Mouse (Mus musculus): ENCODE measurements around the gene Adap1. TPM values are rescaled to one million over a fixed set of nuclear protein-coding genes. Genes with fewer than 3 reads are reported as not detected.

The Adap1 gene
- polyA plus RNA-seq (2014; fragmentation: Nextera tagmentation; extraction: Ambion mirVana) = 1.9 and 2.0 TPM in 2 replicates

DNA sequence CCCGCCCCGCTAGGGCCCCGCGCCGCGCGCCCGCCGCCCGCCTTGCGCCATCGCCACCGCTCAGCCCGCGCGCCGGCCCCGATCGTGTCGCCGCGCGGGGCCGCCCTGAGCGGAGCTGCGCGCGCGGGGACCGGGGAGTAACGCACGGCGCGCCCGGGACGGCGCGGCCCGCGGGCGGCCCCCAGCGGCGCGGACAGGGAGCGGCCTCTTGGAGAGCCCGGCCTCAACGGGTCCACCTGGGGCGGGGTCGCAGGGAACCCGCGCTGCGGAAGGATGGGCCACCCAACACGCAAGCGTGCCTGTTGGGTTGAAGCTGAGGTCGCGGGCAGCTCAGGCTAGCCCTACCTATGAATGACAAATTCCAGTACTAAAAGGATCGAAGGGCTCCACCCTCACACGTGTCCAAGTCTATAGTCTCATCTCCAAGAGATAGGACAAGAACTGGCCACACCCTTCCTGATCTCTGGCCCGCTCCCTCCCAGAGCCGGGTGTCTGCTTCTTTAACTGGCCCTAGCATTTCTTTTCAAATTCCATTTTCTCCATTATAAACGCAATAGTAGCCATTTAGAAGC, at the start of gene Adap1:
Gene Adap1 (minus strand): TSS at position 228 of the 572 bp plus-strand sequence.
- peak within 1 kb of the TSS; percentile 63 for H3K9ac ChIP-seq (ENCODE audit: low read length)
- H3K27me3 ChIP-seq (ENCODE audit: control insufficient read depth, insufficient read depth, low read length) = peaks cover 31% of the 10 kb centered on the region
- 0 out of 2 replicates have a peak, but pooled peaks cover 3% of the 10 kb centered on the region for H3K4me1 ChIP-seq (replicated peaks; ENCODE audit: control insufficient read depth, insufficient read depth, low read length)
- ATAC-seq (replicated peaks; ENCODE audit: low FRiP score) (peak; percentile 85), DNase-seq (ENCODE audit: low spot score) (peak; percentile 77)
- WGBS = 2% methylated on average over 58 of the region's 61 CpGs
- H3K4me2 ChIP-seq (ENCODE audit: low read depth, low read length, severe bottlenecking) = peak within 1 kb of the TSS; percentile 93
- H3K27ac ChIP-seq (ENCODE audit: low read depth, low read length) = no peak within 1 kb of the TSS
- peak within 1 kb of the TSS; percentile 67 for H3K4me3 ChIP-seq (ENCODE audit: low read depth, low read length)
- H3K9me3 ChIP-seq (ENCODE audit: control insufficient read depth, low read length) = no peaks in the 10 kb centered on the region
- no peaks in the 10 kb centered on the region for H3K36me3 ChIP-seq (ENCODE audit: control insufficient read depth, insufficient read depth, low read length)

DNA sequence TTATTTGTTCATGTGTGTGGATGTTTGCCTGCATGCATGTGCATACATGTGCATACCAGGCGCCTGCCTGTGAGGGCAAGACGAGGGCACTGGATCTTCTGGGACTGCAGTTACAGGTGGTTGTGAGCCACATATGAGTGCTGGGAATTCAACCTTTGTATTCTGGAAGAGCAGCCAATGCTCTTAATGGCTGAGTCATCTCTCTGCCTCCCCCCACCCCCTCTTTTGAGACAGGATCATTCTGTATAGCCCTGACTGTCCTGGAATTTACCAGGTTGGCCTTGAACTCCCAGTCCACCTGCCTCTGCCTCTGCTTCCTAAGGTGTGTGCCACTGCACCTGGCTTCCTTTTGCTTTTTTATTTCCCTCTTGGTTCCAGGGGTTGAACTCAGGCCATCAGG, 49.4 kb upstream of the Adap1 start:
- ATAC-seq (replicated peaks; ENCODE audit: low FRiP score) (no peak), DNase-seq (ENCODE audit: low spot score) (no peak)
- H3K36me3 ChIP-seq (ENCODE audit: control insufficient read depth, insufficient read depth, low read length) = no peaks in the 10 kb centered on the region
- no peak overlapping the region for H3K9ac ChIP-seq (ENCODE audit: low read length)
- H3K4me2 ChIP-seq (ENCODE audit: low read depth, low read length, severe bottlenecking) = no peak overlapping the region
- no peaks in the 10 kb centered on the region for H3K9me3 ChIP-seq (ENCODE audit: control insufficient read depth, low read length)
- H3K27me3 ChIP-seq (ENCODE audit: control insufficient read depth, insufficient read depth, low read length) = no peaks in the 10 kb centered on the region
- H3K27ac ChIP-seq (ENCODE audit: low read depth, low read length) = no peak overlapping the region
- no peak overlapping the region for H3K4me3 ChIP-seq (ENCODE audit: low read depth, low read length)
- 94% methylated on average over 2 of the region's 2 CpGs for WGBS
- no peaks in the 10 kb centered on the region; the same call in 1 of the 2 replicates for H3K4me1 ChIP-seq (replicated peaks; ENCODE audit: control insufficient read depth, insufficient read depth, low read length)

- Histone ChIP-seq H3K27ac (ENCODE audit: low read depth, low read length) (no peak overlapping the region), H3K27me3 (ENCODE audit: control insufficient read depth, insufficient read depth, low read length) (no peaks in the 10 kb centered on the region), H3K9me3 (ENCODE audit: control insufficient read depth, low read length) (no peaks in the 10 kb centered on the region), H3K36me3 (ENCODE audit: control insufficient read depth, insufficient read depth, low read length) (no peaks in the 10 kb centered on the region), H3K4me2 (ENCODE audit: low read depth, low read length, severe bottlenecking) (no peak overlapping the region), H3K4me3 (ENCODE audit: low read depth, low read length) (no peak overlapping the region), H3K4me1 (replicated peaks; ENCODE audit: control insufficient read depth, insufficient read depth, low read length) (no peaks in the 10 kb centered on the region; the same call in 1 of the 2 replicates), H3K9ac (ENCODE audit: low read length) (no peak overlapping the region)
- WGBS = 80% methylated on average over 6 of the region's 6 CpGs
- ATAC-seq (replicated peaks; ENCODE audit: low FRiP score) (no peak), DNase-seq (ENCODE audit: low spot score) (no peak)
Observed at GRCm38 (mm10) chr5:139373889-139374444, 48.5 kb upstream of the Adap1 start.

- Histone ChIP-seq H3K4me2 (ENCODE audit: low read depth, low read length, severe bottlenecking) (no peak overlapping the region), H3K4me3 (ENCODE audit: low read depth, low read length) (no peak overlapping the region)
Observed at GRCm38 (mm10) chr5:139373126-139373525, 47.7 kb upstream of the Adap1 start.

GRCm38 (mm10) chr5:139371631-139372401, 46.4 kb upstream of the Adap1 start:
- Histone ChIP-seq H3K9me3 (ENCODE audit: control insufficient read depth, low read length) (no peaks in the 10 kb centered on the region), H3K4me1 (replicated peaks; ENCODE audit: control insufficient read depth, insufficient read depth, low read length) (no peaks in the 10 kb centered on the region; the same call in 1 of the 2 replicates), H3K27ac (ENCODE audit: low read depth, low read length) (peak overlapping the region; percentile 5; the same call in 1 of the 2 replicates), H3K4me2 (ENCODE audit: low read depth, low read length, severe bottlenecking) (peak overlapping the region; percentile 72), H3K4me3 (ENCODE audit: low read depth, low read length) (peak overlapping the region; percentile 45), H3K27me3 (ENCODE audit: control insufficient read depth, insufficient read depth, low read length) (no peaks in the 10 kb centered on the region), H3K9ac (ENCODE audit: low read length) (peak overlapping the region; percentile 76), H3K36me3 (ENCODE audit: control insufficient read depth, insufficient read depth, low read length) (no peaks in the 10 kb centered on the region)
- DNase-seq (ENCODE audit: low spot score) (peak; percentile 95), ATAC-seq (replicated peaks; ENCODE audit: low FRiP score) (peak; percentile 91)
- 1% methylated on average over 39 of the region's 39 CpGs for WGBS

More at GRCm38 (mm10) chr5:139373126-139373525, 47.7 kb upstream of the Adap1 start:
- H3K36me3 ChIP-seq (ENCODE audit: control insufficient read depth, insufficient read depth, low read length) = no peaks in the 10 kb centered on the region
- no peak for ATAC-seq (replicated peaks; ENCODE audit: low FRiP score)
- no peak overlapping the region for H3K27ac ChIP-seq (ENCODE audit: low read depth, low read length)
- 85% methylated on average over 3 of the region's 3 CpGs for WGBS
- no peak for DNase-seq (ENCODE audit: low spot score)
- H3K27me3 ChIP-seq (ENCODE audit: control insufficient read depth, insufficient read depth, low read length) = no peaks in the 10 kb centered on the region
- H3K4me1 ChIP-seq (replicated peaks; ENCODE audit: control insufficient read depth, insufficient read depth, low read length) = no peaks in the 10 kb centered on the region; the same call in 1 of the 2 replicates
- H3K9me3 ChIP-seq (ENCODE audit: control insufficient read depth, low read length) = no peaks in the 10 kb centered on the region
- H3K9ac ChIP-seq (ENCODE audit: low read length) = no peak overlapping the region

DNA sequence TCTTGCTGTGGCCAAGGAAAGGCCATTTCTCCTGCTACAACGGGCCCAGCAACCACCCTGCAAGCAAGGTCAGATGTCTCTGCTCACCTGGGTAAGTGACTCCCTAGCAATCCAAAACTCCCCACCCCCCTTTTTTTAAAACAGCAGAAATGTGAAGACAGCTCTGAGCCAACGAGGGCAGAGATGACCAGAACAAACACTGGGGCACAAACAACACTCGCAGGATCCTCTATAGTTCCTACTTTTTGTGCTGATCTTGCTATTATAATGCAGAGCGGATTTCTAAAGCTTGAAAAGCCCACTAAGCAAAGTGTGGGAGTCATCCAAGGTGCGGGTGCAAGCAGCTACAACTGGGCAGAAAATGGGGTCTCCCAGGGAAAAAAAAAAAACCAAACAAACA, 45.7 kb upstream of the Adap1 start:
- Histone ChIP-seq H3K4me1 (replicated peaks; ENCODE audit: control insufficient read depth, insufficient read depth, low read length) (no peaks in the 10 kb centered on the region; the same call in 1 of the 2 replicates), H3K27me3 (ENCODE audit: control insufficient read depth, insufficient read depth, low read length) (no peaks in the 10 kb centered on the region), H3K4me3 (ENCODE audit: low read depth, low read length) (no peak overlapping the region), H3K36me3 (ENCODE audit: control insufficient read depth, insufficient read depth, low read length) (no peaks in the 10 kb centered on the region), H3K9ac (ENCODE audit: low read length) (no peak overlapping the region), H3K4me2 (ENCODE audit: low read depth, low read length, severe bottlenecking) (no peak overlapping the region; the same call in 1 of the 2 replicates), H3K27ac (ENCODE audit: low read depth, low read length) (no peak overlapping the region), H3K9me3 (ENCODE audit: control insufficient read depth, low read length) (no peaks in the 10 kb centered on the region)
- 66% methylated on average over 5 of the region's 5 CpGs for WGBS
- ATAC-seq (replicated peaks; ENCODE audit: low FRiP score) (no peak), DNase-seq (ENCODE audit: low spot score) (no peak)

DNA sequence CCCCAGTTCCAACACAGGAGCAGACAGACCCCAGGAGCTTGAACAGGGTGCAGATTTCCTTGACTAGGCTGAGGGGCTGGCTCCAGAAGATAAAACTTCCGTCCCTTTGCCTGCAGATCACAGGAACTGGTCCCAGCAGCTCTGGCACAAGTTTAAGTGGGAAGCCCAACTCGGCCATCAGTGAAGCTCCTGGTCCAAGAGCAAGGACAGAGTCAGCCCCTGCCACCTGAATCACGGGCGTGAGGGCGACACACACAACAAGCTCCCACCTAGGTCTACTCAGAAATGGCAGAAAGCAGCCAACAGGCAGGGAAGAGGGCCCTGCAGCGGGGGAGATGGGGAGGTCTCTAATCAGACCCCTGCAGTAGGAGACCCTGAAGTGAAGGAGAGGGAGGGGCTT, 44.9 kb upstream of the Adap1 start:
- DNase-seq (ENCODE audit: low spot score) = no peak
- Histone ChIP-seq H3K9me3 (ENCODE audit: control insufficient read depth, low read length) (no peaks in the 10 kb centered on the region), H3K27ac (ENCODE audit: low read depth, low read length) (no peak overlapping the region), H3K4me1 (replicated peaks; ENCODE audit: control insufficient read depth, insufficient read depth, low read length) (no peaks in the 10 kb centered on the region; the same call in 1 of the 2 replicates), H3K9ac (ENCODE audit: low read length) (no peak overlapping the region), H3K4me2 (ENCODE audit: low read depth, low read length, severe bottlenecking) (no peak overlapping the region), H3K27me3 (ENCODE audit: control insufficient read depth, insufficient read depth, low read length) (no peaks in the 10 kb centered on the region), H3K36me3 (ENCODE audit: control insufficient read depth, insufficient read depth, low read length) (no peaks in the 10 kb centered on the region), H3K4me3 (ENCODE audit: low read depth, low read length) (no peak overlapping the region)
- WGBS = 85% methylated on average over 6 of the region's 6 CpGs
- no peak for ATAC-seq (replicated peaks; ENCODE audit: low FRiP score)

DNA sequence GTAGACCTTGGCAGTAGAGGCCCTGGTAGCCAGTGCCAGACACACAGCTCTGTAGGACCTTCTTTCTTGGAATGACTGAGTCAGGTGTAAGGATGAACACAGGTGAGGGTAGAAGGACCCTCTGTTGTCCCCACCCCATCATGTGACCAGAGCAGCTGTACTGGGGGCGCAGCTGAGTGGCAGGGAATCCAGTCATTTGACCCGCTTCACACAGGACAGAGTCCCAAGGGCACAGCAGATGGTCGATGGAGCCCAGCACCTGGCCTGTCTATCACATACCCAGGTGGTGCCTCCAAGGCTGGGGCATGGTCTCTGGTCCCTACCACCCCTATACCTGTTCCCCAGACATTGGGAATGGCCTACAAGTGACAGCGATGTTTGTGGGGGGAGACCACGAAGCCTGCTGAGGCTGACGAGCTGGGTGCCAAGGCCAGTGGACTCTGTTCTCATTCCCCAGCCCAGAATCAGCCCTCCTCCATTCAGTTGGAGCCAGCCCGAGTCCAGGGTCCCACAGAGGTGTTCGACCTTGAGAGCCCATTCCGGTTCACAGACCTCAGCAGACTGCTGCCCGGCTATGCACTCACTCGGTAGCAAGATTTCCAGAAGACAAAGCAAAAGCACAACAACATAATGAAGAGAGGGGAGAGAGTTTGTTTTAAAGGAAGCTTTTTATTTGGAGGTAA, 43.4 kb upstream of the Adap1 start:
- H3K36me3 ChIP-seq (ENCODE audit: control insufficient read depth, insufficient read depth, low read length) = no peaks in the 10 kb centered on the region
- no peak for ATAC-seq (replicated peaks; ENCODE audit: low FRiP score)
- H3K4me2 ChIP-seq (ENCODE audit: low read depth, low read length, severe bottlenecking) = no peak overlapping the region
- H3K4me3 ChIP-seq (ENCODE audit: low read depth, low read length) = no peak overlapping the region
- WGBS = 88% methylated on average over 11 of the region's 11 CpGs
- H3K27me3 ChIP-seq (ENCODE audit: control insufficient read depth, insufficient read depth, low read length) = no peaks in the 10 kb centered on the region
- H3K27ac ChIP-seq (ENCODE audit: low read depth, low read length) = no peak overlapping the region
- DNase-seq (ENCODE audit: low spot score) = no peak
- H3K9me3 ChIP-seq (ENCODE audit: control insufficient read depth, low read length) = no peaks in the 10 kb centered on the region
- peaks cover 3% of the 10 kb centered on the region; the same call in 1 of the 2 replicates for H3K4me1 ChIP-seq (replicated peaks; ENCODE audit: control insufficient read depth, insufficient read depth, low read length)
- no peak overlapping the region for H3K9ac ChIP-seq (ENCODE audit: low read length)

Data from forebrain, embryonic 11.5 days (tissue).